Mouse (Mus musculus): ENCODE measurements around the gene Tsr1.

Gene Tsr1

DNA sequence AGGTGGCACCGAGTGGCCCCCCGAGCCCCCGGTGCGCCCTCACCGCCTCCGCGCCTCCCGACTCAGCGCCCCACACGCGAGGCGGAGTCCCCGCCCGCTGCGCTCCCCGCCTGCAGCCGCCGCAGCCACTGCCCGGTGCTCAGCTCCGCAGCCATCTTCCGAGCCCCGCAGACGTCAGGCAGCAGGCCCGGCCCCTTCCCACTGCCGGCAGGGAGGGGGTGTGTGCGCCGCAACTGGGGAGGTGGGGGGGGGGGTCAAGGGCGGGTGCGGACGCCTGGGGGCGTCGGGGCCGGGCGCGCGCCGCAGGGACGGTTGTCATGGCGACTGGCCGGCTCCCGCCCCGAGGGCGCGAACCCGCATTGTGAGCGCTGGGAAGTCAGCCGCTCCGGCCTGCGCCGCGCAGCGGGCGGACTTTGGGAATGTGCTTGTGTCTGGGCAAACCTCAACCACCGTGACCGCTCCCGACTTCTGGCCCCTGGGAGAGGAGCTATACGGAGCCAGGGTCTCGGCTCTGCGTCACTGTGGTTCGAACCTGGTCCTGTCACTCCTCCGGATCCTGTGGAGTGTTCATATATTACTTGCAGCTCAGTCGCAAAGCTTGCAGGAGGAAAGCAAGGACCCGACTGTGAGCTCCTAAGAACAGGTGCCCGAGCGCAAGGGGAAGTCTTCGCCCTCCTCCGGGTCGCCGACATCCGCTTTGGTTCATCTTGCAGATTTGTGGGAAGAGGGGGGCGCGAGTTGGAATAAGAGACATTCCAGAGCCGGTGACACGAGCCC, 782 bp upstream of the Tsr1 start, which contains the start of gene Sgsm2:
Sgsm2 (minus strand) TSS at position 160 of the 777 bp plus-strand sequence.
- DNase-seq (ENCODE audit: low spot score in 2 of 2), result peak; percentile 29 to 40

DNA sequence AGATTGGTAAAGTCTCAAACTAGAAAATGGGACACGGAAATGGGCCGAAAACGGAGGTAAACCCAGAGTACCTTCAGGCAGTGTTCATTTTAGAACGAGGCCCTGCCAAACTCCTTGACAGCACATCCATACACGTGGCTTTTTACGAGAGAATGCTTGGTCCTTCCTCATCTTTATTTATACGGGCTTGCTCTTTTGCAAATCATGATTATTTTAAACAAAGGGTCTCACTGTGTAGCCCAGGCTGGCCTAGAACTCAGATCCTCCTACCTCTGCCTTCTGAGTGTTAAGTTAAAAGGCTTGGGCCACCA, 601 bp downstream of the Tsr1 start:
- DNase-seq (ENCODE audit: low spot score in 2 of 2), result no peak

DNA sequence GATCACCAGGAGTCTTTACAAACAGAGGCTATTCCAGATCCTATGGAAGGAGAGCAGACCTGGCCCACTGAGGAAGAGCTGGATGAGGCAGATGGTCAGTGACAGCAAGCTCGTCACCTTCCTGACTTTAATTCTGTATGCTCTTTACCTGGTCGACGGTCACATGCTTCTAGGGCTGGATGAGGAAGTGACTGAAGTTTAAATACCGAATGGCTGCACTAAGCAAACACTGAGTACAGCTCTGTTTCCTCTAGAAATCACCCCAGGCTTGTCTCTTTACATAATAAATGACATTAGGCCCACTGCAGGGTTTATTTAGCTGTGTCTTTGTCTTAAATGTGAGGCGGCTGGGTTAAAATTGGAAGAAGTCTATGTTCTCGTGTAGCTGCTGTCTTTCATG, 3.7 kb downstream of the Tsr1 start:
- DNase-seq (ENCODE audit: low spot score in 2 of 2), result no peak

DNA sequence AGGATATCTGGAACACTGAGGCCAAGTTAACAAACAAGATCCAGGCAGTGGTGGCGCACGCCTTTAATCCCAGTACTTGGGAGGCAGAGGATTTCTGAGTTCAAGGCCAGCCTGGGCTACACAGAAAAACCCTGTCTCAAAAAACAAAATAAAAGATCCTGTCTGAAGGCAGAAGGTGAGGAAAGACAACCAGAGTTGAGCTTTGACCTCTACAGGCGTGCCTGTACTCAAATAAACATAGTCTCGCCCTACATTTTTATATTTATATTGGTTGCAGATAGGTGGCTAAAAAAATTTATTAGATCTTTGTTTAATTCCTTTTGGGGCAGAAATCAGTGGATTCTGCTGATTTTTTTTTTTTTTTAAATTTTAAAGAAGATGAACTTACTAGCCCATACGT, 4.5 kb downstream of the Tsr1 start:
- DNase-seq (ENCODE audit: low spot score in 2 of 2), result no peak

DNA sequence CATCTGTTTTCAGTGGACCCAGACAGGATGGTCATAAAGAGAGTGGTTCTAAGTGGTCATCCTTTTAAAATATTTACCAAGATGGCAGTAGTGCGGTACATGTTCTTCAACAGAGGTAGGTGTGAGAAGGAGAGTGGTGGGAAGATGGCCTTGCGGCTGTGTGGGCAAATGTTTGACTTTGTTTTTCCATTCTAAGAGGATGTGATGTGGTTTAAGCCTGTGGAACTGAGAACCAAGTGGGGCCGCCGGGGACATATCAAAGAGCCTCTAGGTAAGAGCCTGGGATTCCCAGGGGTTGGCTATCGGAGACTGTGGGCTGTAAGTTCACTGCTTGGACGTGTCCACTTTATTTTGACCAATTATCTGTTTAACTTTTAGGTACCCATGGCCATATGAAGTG, 10.0 kb downstream of the Tsr1 start:
- DNase-seq (ENCODE audit: low spot score in 2 of 2), result no peak

DNA sequence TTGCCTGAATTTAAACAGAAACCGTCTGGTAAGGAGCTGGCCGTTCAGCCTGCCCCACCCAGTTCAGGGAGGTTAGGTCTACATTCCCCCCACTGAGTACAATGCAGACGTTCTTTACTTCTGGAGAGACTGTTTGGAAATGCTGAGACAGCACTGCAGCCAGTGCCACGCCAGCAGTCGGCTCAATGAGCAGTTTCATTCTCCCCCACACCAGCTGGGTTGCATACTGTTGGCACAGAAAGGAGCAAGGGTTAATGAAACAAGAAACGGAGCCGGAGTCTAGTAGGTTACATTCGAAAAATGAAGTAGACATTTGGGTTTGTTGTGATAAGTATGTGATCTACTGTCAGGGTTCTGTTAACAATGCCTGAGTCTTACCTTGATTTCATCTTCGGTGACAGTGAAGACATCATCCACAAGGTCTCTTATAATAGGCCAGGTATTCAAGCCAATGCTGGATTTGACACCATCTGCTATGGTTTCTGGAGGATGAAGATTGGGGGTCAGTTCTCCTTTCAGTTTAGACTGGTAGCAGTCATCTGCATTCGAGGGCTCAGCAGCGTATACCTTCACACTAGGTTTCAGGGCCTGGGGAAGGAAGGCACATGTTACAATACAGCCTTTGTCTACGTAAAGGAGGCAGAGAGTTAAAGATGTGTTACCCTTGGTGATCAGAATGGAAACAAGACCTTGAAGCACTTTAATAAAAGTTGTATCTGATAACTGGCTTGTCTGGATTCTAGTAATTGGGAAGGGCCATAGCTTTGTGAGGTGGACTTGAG, 10.9 kb downstream of the Tsr1 start:
- DNase-seq (ENCODE audit: low spot score in 2 of 2), result no peak

DNA sequence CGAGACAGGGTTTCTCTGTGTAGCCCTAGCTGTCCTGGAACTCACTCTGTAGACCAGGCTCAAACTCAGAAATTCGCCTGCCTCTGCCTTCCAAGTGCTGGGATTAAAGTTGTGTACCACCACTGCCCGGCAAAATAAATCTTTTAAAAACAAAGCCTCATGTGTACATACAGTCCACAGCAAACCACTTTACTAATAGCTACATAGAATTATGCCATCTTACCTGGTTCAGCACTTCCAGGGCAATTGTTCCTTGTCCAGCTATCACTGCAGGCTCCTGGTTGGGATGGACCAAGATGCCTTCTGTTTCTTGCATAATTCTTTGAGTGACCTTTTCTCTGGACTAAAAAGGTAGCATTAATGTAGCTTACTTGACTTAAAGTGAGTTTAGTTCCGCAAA, 12.1 kb downstream of the Tsr1 start:
- no peak for DNase-seq (ENCODE audit: low spot score in 2 of 2)

DNA sequence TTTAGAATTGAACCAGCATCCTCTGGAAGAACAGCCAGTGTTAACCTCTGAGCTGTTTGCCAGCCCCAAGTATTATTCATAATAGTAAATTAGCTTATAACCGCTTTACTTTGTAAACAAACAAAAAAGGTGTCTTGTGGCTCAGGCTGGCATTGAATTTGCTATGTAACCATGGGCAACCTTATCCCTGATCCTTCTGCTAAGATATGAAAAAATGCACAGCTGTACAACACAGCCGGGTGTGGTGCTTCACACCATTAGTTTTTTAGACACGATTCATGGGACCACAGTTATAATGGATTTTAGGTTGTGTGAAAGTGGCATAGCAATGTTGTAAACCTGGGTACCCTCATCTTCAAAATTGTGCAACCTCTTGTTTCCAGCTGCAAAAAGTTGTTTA, 14.6 kb downstream of the Tsr1 start:
- no peak for DNase-seq (ENCODE audit: low spot score in 2 of 2)

DNA sequence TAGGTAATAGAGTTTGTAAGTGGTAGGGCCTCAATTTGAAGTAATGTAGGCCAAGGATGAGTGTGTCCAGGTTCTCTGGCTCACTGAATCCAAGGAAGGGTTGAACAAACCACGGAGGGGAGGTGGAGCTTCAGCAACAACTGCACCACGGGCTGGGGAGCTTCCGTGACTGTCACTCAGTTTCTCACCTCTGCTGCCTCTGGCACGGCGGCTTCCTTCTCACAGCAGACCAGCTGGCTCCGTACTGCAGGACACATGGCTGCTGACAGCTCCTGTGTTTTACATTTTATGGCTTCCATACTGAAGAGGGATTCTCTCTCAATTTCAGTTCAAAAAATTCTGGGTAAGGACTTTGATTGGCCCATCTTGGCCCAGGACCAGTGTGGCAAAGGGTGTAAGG, 21.4 kb downstream of the Tsr1 start:
- DNase-seq (ENCODE audit: low spot score in 2 of 2), result no peak

DNA sequence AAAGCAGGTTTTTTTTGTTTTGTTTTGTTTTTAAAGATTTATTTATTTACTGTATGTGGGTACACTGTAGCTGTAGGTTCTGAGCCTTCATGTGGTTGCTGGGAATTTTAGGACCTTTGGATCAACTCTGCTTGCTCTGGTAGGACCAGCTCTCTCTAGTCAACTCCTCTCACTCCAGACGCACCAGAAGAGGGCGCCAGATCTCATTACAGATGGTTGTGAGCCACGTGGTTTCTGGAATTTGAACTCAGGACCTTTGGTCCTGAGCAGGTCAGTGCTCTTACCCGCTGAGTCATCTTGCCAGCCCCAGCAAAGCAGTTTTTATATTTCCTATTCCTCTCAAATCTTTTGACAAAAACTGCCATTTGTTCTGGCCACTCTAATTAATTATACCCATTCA, 26.3 kb downstream of the Tsr1 start:
- DNase-seq (ENCODE audit: low spot score in 2 of 2), result peak; percentile 16 to 27

DNA sequence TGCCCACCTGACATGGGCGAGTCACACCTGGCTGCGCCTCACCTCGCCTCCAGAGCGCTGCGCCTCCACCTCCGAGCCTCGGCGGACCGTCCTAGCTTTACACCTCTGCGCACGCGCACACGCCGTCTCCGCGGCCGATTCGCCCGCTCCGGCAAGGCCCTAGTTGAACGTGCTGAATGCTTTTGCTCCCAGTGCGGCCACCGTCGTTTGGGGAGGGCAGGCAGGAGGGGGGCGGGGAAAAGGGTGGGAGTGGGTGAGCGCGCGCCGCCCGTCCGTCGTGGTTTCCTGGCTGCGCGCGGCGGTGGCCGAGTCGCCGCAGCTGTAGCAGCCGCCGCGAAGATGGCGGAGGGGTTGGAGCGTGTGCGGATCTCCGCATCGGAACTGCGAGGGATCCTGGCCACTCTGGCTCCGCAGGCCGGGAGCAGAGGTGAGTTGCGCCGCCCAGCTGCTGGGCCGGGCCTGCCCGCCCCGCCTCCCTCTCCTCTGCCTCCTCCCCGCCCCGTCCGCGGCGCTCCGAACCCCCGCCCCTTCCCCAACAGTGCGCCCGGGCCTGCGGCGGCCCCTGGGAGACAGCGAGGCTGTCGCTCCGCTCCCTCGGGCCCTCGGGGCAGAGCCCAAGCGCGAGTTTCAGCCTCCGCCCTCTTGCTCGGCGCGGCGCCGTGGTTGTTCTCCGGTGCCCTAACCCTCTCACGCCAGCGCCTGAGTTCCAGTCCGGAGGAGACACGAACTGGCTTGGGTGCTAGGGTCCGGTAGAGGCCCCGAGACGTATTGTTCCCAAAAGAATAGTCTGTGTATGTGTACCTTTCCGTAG, 27.9 kb downstream of the Tsr1 start, which contains the start of the genes Smg6 and Srr:
Smg6 (plus strand) TSS at position 247 of the 811 bp plus-strand sequence.
Srr (minus strand) TSS at position 372 of the 811 bp plus-strand sequence.
- peak; percentile 91 to 94 for DNase-seq (ENCODE audit: low spot score in 2 of 2)

DNA sequence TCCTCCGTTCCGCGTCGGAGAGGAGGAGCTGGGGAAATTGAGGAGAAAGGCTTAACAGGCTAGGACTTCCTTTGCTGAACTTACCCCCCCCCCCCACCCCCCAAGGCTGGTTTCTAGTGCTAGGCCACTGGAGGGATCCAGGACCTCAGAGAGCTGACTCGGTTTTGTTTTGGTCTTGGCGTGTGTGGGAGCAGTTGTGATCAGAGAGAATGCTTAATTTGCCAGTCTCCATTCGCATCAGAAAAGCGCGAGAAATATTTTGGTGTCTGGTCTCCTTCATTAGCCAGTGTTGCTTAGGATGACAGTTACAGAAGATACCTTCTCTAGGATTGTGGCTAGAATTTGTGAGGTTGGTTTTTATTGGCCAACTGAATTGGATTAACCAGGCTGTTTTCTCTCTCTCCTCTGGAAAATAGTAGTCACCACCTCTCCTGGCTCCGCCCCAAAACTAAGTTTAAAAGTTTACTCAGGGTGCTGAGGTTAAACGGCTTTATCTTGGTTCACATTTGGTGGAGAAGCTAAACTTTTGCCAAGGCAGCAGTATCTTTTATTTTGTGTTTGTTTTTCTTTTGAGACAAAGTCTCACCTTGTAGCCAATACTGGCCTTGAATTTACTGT, 28.6 kb downstream of the Tsr1 start:
- DNase-seq (ENCODE audit: low spot score in 2 of 2), result no peak

DNA sequence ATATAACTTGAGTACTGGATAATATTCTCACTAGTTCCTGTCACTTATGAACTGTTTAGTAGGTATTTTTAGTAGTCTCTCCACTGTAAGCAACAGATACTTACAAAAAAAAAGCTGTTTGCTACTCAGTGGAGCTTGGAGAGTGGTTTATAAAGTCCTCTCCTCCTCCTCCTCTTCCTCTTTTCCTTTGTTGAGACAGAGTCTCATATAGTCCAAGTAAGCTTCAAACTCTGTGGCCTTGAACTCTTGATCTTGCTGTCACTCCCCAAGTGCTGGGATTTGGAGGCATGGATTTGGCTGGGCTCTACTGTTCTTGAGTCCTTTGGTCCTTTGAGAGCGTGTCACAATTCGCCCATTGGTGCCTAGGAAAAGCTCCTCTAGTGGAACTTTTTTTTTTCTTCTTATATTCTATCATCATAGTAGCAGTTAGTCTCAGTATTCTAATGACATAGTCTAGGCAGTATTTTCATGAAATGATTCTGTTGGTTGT, 29.4 kb downstream of the Tsr1 start:
- no peak for DNase-seq (ENCODE audit: low spot score in 2 of 2)

DNA sequence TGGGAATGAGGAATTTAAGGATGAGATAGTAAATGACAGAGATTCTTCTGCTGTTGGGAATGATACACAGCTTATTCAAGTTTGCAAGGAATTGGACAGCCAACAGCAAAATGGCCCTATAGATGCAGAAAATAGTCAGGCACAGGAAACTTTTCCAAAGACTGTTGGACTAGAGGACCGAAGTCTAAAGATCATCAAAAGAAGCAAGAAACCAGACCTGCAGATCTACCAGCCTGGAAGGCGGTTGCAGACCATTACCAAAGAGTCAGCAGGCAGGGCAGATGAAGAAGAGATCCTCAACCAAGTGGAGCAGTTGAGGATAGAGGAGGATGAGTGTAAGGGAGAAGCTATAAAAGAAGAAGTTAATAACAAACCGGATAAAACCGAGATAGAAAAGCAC, 31.2 kb downstream of the Tsr1 start:
- no peak for DNase-seq (ENCODE audit: low spot score in 2 of 2)

DNA sequence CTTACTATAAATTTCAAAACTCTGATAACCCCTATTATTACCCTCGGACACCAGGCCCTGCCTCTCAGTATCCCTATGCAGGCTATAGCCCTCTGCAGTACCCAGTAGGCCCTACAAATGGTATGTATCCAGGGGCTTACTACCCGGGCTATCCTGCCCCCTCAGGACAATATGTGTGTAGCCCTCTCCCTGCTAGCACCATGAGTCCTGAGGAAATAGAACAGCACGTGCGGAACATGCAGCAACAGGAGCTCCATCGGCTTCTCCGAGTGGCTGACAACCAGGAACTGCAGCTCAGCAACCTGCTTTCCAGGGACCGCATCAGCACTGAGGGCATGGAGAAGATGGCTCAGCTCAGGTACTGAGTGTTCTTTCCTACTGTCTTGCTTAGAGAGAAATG, 32.5 kb downstream of the Tsr1 start:
- no peak for DNase-seq (ENCODE audit: low spot score in 2 of 2)

DNA sequence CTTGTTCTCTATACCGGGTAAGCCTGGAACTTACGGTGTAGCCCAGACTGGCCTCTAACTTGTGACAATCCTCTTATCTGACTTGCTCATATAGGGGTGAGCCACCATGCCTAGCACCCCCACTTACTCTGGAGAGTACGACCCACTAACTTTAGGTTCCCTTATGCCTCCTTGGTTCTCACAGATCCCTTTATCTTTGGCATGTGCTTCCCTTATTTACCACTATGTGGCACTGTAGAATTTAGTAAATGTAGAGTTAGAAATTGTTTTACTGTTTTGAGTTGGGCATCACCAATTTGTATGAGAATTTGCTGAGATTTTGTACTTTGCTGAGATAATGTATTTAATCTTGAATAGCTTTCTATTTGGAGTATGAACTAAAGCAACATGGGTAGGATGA, 48.5 kb downstream of the Tsr1 start:
- DNase-seq (ENCODE audit: low spot score in 2 of 2), result peak in 1 of 2 experiments; percentile 23

DNA sequence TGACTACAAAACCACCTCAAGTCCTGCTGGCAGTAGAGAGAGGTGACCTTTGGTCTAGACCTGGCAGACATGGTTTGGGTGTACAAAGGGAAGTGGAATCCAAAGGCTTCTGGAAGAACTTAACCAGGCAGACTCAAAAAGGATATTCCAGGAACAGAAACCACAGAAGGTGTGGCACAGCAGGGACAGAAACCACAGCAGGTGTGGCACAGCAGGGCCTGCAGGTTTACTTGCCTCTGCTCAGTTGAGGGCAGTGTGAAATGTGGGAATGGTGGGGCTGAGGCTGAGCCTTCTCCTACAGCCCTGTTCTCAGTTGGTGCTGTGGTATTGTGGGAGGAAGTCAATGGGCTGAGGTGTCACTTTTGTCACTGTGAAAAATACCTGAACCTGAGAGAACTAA, 57.0 kb downstream of the Tsr1 start:
- DNase-seq (ENCODE audit: low spot score in 2 of 2), result peak; percentile 12 to 41

DNA sequence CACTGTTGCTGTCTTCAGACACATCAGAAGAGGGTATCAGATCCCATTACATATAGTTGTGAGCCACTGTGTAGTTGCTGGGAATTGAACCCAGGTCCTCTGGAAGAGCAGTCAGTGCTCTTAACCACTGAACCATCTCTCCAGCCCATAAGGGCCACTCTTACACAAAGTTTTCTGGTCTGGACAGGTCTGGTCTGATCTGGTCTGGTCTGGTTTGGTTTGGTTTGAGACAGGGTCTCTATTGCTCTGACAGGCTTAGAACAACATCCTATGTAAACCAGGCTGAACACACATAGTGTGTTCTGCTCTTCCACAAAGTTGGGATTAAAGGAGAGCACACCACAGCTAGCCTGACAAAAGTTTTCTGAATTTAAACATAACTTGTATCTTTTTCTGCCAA, 58.1 kb downstream of the Tsr1 start:
- DNase-seq (ENCODE audit: low spot score in 2 of 2), result no peak

DNA sequence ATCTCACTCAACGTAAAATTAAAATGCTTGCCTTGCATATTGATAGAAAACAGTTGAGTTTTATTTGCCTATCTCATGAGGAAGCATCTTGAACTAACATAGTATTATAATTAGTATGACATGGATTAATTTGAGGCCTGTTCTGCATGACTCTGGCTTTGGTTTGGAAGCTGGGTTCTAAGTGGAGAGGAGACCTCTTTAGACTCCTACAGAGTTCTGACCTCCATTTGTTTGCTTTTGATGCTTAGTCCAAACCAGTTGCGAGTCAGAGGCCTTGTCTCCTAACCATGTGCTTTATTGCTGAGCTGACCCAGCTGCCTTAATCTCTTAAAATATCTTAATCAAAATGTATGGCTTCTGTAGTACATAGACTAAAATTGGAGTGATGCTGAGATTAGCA, 59.7 kb downstream of the Tsr1 start:
- no peak for DNase-seq (ENCODE audit: low spot score in 2 of 2)

All from natural killer cell, adult 2 months (primary cell).